Mouse (Mus musculus) monocyte, adult 5-6 weeks (primary cell): ENCODE measurements at regions not wholly inside any gene's neighbourhood (a gene's known extent, or its start where the extent isn't known, plus 50 kb on each side); places are given as distances from the start of the nearest gene placed in this dataset.

ENCODE experiments used
- ATAC-seq: fragments of 153-309, 156-312 bp; replicated peaks from 2 replicates; pipeline ENCODE4 v1.8.0; 2017; ENCODE audit warnings: mild to moderate bottlenecking; ENCODE audit not compliant: low TSS enrichment, insufficient number of reproducible peaks, severe bottlenecking, poor library complexity, low FRiP score

- ATAC-seq: no peak
Measured at GRCm38 (mm10) chr10:42072131-42072530, 53.9 kb upstream of the Armc2 start.

DNA sequence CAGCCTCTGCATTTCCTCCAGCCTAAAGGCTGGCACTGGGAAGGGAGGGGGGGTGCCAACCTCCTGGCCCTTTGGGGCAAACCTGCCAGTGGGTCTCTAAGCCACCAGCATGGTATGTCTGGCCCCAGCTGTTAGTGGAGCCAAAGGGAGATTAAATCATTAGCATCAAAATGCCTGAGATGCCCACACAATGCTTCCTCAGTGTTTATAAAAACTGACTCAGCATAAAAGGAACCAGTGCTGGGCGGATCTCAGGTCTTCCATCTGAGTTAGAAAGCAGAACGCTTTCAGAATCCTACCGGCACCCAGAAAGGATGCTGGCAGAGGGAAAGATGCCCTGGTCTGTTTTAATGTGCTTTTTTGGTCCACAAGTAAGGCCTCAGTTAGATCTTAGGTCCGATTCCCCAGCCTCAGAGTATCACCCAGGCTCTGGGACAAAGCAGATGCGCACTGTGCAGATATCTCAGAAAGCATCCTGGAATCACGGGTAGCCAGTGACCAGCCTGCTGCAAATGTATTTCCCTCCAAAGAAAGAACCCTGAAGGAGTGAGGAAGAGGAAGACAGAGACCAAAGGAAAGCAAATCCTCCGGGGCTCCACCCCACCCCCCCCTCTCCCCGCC lies 53.3 kb upstream of the Armc2 start:
- no peak for ATAC-seq

DNA sequence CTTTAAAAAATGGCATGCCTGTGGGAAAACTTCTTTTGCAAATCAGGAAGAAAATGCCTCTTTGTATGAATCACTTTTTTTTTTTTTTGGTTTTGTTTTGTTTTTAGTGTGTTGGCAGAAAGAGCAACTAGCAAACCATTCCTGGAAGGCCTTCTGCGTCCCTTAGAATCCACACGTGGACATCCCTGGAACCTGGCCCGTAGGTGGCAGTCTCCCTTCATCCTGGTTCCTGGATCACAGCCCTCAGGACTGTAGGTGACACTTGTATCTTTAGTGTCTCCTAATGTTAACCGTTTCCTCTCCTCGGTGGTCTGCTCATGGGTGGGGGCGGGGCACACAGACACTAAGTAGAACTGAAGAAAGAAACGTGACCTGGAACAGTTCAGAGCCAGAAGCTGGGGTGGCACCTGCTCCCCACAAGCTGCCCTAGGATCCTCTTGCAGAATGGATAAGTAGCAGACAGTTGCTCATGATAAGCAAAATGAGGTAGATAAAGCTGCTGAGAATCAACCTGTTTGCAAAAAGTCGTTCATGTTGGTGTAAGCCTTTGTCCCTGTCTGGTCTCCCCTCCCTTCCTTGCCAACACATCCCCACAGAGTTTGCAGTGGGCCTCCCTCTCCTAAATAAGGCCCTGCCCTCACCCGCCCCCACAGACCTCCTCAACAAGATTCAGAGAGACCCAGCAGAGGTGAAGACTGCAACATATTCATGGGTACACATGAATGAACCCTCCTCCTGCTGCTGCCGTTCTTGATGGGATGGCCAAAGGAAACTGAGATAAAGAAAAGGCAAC lies 52.6 kb upstream of the Armc2 start:
- ATAC-seq: no peak

GRCm38 (mm10) chr10:42069751-42070150 lies 51.5 kb upstream of the Armc2 start:
- ATAC-seq: no peak

DNA sequence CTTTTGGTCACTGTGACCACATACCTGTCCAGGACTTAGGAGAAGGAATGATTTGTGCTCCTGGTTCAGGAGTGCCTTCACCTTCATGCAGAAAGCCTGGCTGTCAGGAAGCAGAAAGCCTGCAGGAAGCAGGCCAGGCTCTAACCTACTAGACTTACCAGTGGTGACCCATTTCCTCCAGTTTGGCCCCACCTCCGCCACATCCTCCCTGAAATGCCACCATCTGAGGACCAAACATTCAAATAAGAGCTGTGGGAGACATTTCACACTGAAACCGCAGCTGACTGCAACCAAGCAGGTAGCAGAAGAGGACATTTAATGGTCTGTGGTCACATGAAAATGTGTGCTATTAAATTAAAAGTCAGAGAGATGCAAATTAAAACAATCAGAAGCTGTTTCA lies 50.3 kb upstream of the Armc2 start:
- ATAC-seq: 0 out of 2 replicates have a peak, but pooled peaks have one; percentile 50
